ENCODE assay signal across 8 mouse cellular contexts in genomic region chr11:32619257-32619816, GRCm38 (mm10). TPM values are rescaled to one million over a fixed set of nuclear protein-coding genes. Genes with fewer than 3 reads are reported as not detected.
DNase-seq lines count a peak whose midpoint lies in the region; ATAC-seq and TF ChIP-seq lines count a peak whose summit lies in the region.

No protein-coding gene starts in this region.

- no peaks in the 10 kb centered on the region for H3K36me3 ChIP-seq in forebrain, embryonic 10.5 days (replicated peaks)
- no peaks in the 10 kb centered on the region for H3K36me3 ChIP-seq in forebrain, embryonic 11.5 days (ENCODE audit: control insufficient read depth, insufficient read depth, low read length)
- H3K36me3 ChIP-seq in forebrain, postnatal 0 days (ENCODE audit: insufficient read depth), result no peaks in the 10 kb centered on the region
- 0 out of 2 replicates have a peak, but pooled peaks cover 3% of the 10 kb centered on the region for H3K36me3 ChIP-seq in hindbrain, embryonic 12.5 days
- H3K36me3 ChIP-seq in midbrain, embryonic 16.5 days (ENCODE audit: control insufficient read depth, insufficient read depth, low read length), result no peaks in the 10 kb centered on the region

- 69% methylated on average over 8 of the region's 8 CpGs for WGBS in forebrain, embryonic 10.5 days
- 71% methylated on average over 8 of the region's 8 CpGs for WGBS in forebrain, embryonic 11.5 days
- 50% methylated on average over 8 of the region's 8 CpGs for WGBS in forebrain, postnatal 0 days
- 48% methylated on average over 8 of the region's 8 CpGs for whole genome bisulfite sequencing in hindbrain, embryonic 12.5 days
- WGBS in midbrain, embryonic 16.5 days, result 47% methylated on average over 8 of the region's 8 CpGs

- no peak overlapping the region for H3K4me3 ChIP-seq in forebrain, embryonic 10.5 days
- H3K4me3 ChIP-seq in forebrain, embryonic 11.5 days (ENCODE audit: low read depth, low read length), result no peak overlapping the region
- H3K4me3 ChIP-seq in forebrain, postnatal 0 days (ENCODE audit: low read depth, low read length), result no peak overlapping the region
- no peak overlapping the region for H3K4me3 ChIP-seq in hindbrain, embryonic 12.5 days
- no peak overlapping the region for H3K4me3 ChIP-seq in midbrain, embryonic 16.5 days (ENCODE audit: low read depth, low read length)

- H3K4me1 ChIP-seq in forebrain, embryonic 10.5 days, result peaks cover 46% of the 10 kb centered on the region
- H3K4me1 ChIP-seq in forebrain, embryonic 11.5 days (replicated peaks; ENCODE audit: control insufficient read depth, insufficient read depth, low read length), result peaks cover 2% of the 10 kb centered on the region; the same call in 1 of the 2 replicates
- H3K4me1 ChIP-seq in forebrain, postnatal 0 days (ENCODE audit: insufficient read depth), result no peaks in the 10 kb centered on the region
- peaks cover 35% of the 10 kb centered on the region for H3K4me1 ChIP-seq in hindbrain, embryonic 12.5 days
- H3K4me1 ChIP-seq in midbrain, embryonic 16.5 days (ENCODE audit: control insufficient read depth, insufficient read depth, low read length), result no peaks in the 10 kb centered on the region

- H3K9ac ChIP-seq in forebrain, embryonic 11.5 days (ENCODE audit: low read length), result no peak overlapping the region
- H3K9ac ChIP-seq in forebrain, postnatal 0 days, result no peak overlapping the region
- H3K9ac ChIP-seq in hindbrain, embryonic 12.5 days, result no peak overlapping the region
- no peak overlapping the region for H3K9ac ChIP-seq in midbrain, embryonic 16.5 days (ENCODE audit: low read depth, low read length)

- no peak for TF ChIP-seq CTCF in forebrain, postnatal 0 days (IDR thresholded peaks at IDR 0.05; ENCODE audit: low read depth)

- H3K27me3 ChIP-seq in forebrain, embryonic 10.5 days (ENCODE audit: poor library complexity, severe bottlenecking), result no peaks in the 10 kb centered on the region
- no peaks in the 10 kb centered on the region for H3K27me3 ChIP-seq in forebrain, embryonic 11.5 days (ENCODE audit: control insufficient read depth, insufficient read depth, low read length)
- H3K27me3 ChIP-seq in forebrain, postnatal 0 days (ENCODE audit: insufficient read depth, low read length), result no peaks in the 10 kb centered on the region
- 0 out of 2 replicates have a peak, but pooled peaks cover 3% of the 10 kb centered on the region for H3K27me3 ChIP-seq in hindbrain, embryonic 12.5 days
- H3K27me3 ChIP-seq in midbrain, embryonic 16.5 days (ENCODE audit: control insufficient read depth, insufficient read depth, low read depth, low read length), result no peaks in the 10 kb centered on the region

- ATAC-seq in forebrain, embryonic 11.5 days (replicated peaks; ENCODE audit: low FRiP score), result no peak
- ATAC-seq in forebrain, postnatal 0 days, result peak; percentile 30; the same call in 1 of the 2 replicates
- ATAC-seq in hindbrain, embryonic 12.5 days (ENCODE audit: low FRiP score), result no peak
- no peak for ATAC-seq in midbrain, embryonic 16.5 days

- H3K4me2 ChIP-seq in forebrain, embryonic 11.5 days (ENCODE audit: low read depth, low read length, severe bottlenecking), result no peak overlapping the region
- no peak overlapping the region for H3K4me2 ChIP-seq in forebrain, postnatal 0 days (ENCODE audit: low read depth)
- H3K4me2 ChIP-seq in hindbrain, embryonic 12.5 days (replicated peaks), result no peak overlapping the region
- no peak overlapping the region for H3K4me2 ChIP-seq in midbrain, embryonic 16.5 days (ENCODE audit: low read length)

- no peak for DNase-seq in forebrain, embryonic 10.5 days (ENCODE audit: extremely low spot score, low spot score)
- no peak for DNase-seq in forebrain, embryonic 11.5 days (ENCODE audit: low spot score)
- peak; percentile 78 for DNase-seq in Muller cell, postnatal 12 days (ENCODE audit: inconsistent ontology term)
- peak; percentile 17 for DNase-seq in forebrain, postnatal 0 days
- peak; percentile 26 for DNase-seq in liver
- DNase-seq in urinary bladder, adult 18-20 months (ENCODE audit: low spot score in 2 of 2), result no peak

- peak overlapping the region; percentile 5 for H3K27ac ChIP-seq in forebrain, embryonic 10.5 days
- H3K27ac ChIP-seq in forebrain, embryonic 11.5 days (ENCODE audit: low read depth, low read length), result no peak overlapping the region
- no peak overlapping the region for H3K27ac ChIP-seq in forebrain, postnatal 0 days (ENCODE audit: low read depth, low read length)
- H3K27ac ChIP-seq in hindbrain, embryonic 12.5 days, result 0 out of 2 replicates have a peak overlapping the region, but pooled peaks have one; percentile 23
- peak overlapping the region; percentile 47; the same call in 1 of the 2 replicates for H3K27ac ChIP-seq in midbrain, embryonic 16.5 days (ENCODE audit: low read length)

- no peaks in the 10 kb centered on the region for H3K9me3 ChIP-seq in forebrain, embryonic 10.5 days
- no peaks in the 10 kb centered on the region for H3K9me3 ChIP-seq in forebrain, embryonic 11.5 days (ENCODE audit: control insufficient read depth, low read length)
- no peaks in the 10 kb centered on the region for H3K9me3 ChIP-seq in forebrain, postnatal 0 days (ENCODE audit: low read length)
- H3K9me3 ChIP-seq in hindbrain, embryonic 12.5 days (replicated peaks), result no peaks in the 10 kb centered on the region
- no peaks in the 10 kb centered on the region for H3K9me3 ChIP-seq in midbrain, embryonic 16.5 days (replicated peaks; ENCODE audit: control insufficient read depth, low read length, poor library complexity, severe bottlenecking)

RNA-seq across cellular contexts. Expression of gene Fbxw11, which starts 23.2 kb away (rescaled TPM):
- 87.0 and 90.8 TPM in 2 replicates for polyA plus RNA-seq in forebrain, embryonic 10.5 days (2016; fragmentation: Nextera tagmentation; extraction: Ambion mirVana)
- 95.8 and 104 TPM in 2 replicates for polyA plus RNA-seq in forebrain, embryonic 11.5 days (2014; fragmentation: Nextera tagmentation; extraction: Ambion mirVana)
- total RNA-seq in forebrain, postnatal 0 days (2014; rRNA removed), result 147 and 161 TPM in 2 replicates
- polyA plus RNA-seq in forebrain, postnatal 0 days (2015; fragmentation: Nextera tagmentation; extraction: Ambion mirVana), result 85.9 and 110 TPM in 2 replicates
- polyA plus RNA-seq in hindbrain, embryonic 12.5 days (2016; fragmentation: Nextera tagmentation; extraction: Ambion mirVana), result 111 and 112 TPM in 2 replicates
- polyA plus RNA-seq in midbrain, embryonic 16.5 days (2015; fragmentation: Nextera tagmentation; extraction: Ambion mirVana), result 119 and 125 TPM in 2 replicates

Comparison
In these comparisons a context has a peak if more than half of its experiments do, and no peak if none do; other contexts are left out.
1. DNase-seq: peak in Muller cell, postnatal 12 days (single experiment), forebrain, postnatal 0 days (single experiment) and liver (single experiment); none in forebrain, embryonic 10.5 days (single experiment), forebrain, embryonic 11.5 days (single experiment) and urinary bladder, adult 18-20 months (0 of 2).
2. H3K27ac ChIP-seq: peak in forebrain, embryonic 10.5 days (single experiment), hindbrain, embryonic 12.5 days (single experiment) and midbrain, embryonic 16.5 days (single experiment); none in forebrain, embryonic 11.5 days (single experiment) and forebrain, postnatal 0 days (single experiment).